Mouse (Mus musculus): ENCODE measurements around the gene Ylpm1.

The Ylpm1 gene

DNA sequence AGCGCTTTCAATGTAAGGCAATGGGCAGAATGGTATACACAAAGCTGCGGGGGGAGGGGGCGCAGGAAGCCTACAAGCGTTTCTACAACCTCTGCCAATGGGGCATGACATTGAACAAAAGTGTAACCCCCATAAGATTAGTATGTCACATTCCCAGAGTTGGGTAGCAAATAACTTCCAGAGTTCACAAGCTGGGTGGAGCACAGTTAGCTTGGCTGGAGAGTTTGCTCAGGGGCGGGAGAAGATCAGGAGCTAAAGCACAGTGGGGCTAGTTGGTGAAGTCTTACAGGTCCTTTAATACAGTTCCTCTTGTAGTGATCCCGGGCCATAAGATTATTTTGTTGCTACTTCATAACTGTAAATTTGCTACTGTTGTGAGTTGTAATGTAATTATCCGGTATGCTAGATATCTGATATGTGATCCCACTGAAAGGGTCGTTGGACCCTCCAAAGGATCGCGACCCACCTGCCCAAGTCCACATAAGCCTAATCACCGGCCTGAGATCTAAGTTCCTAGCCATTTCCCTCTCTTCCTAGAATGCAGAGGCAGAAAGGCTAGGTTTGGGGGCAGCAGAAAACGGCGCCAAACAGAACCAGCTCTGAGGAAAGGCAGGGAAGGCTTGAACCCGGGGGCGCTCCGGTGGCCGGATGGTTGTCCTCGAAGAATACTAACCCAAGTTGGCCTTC, 114.0 kb downstream of the Ylpm1 start:
- no peak for DNase-seq (ENCODE audit: low spot score in 2 of 2)

DNA sequence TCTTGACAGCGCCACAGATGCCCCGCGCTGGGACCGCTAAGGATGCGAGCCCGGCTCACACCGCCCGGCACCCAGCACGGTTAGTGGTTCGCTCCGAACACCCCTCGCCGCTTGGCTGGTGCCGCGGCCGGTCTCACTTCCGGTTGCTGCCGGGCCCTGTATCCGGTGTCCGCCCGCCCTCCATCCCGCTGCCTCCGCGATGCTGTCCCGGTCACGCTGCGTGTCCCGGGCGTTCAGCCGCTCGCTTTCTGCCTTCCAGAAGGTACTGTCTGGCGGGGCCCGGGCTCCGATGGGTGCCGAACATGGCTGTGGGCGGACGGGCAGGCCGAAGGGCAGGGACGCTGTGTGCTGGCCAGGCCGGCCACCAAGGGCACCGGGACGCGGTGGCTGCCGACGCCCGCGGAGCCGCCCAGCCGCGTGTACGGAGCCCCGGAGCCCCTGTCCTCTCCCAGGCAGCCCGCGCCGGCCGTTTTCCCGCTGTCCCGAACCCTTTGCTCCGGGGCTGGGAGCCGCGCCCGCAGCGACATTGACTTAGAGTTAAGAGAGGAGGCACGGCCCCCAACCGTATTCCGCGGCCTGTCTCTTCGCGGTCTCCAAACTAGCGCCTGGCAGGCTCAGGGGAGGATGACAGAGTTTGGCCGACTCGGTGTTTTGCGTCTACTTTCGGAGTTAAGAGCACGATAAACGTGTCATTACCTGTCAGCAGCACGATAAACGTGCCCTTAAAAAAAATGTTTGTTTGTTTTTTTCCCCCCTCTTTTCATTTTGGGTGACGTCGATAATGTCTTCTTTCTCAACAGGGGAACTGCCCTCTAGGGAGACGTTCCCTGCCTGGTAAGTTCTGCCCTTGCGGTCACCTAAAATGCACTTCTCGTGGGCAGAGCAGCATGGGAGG, 114.8 kb downstream of the Ylpm1 start, which contains the start of the genes Prox2 and Dlst:
Prox2 (minus strand) TSS at position 62 of the 895 bp plus-strand sequence.
Dlst (plus strand) TSS at position 136 of the 895 bp plus-strand sequence.
- DNase-seq (ENCODE audit: low spot score in 2 of 2): peak; percentile 91

DNA sequence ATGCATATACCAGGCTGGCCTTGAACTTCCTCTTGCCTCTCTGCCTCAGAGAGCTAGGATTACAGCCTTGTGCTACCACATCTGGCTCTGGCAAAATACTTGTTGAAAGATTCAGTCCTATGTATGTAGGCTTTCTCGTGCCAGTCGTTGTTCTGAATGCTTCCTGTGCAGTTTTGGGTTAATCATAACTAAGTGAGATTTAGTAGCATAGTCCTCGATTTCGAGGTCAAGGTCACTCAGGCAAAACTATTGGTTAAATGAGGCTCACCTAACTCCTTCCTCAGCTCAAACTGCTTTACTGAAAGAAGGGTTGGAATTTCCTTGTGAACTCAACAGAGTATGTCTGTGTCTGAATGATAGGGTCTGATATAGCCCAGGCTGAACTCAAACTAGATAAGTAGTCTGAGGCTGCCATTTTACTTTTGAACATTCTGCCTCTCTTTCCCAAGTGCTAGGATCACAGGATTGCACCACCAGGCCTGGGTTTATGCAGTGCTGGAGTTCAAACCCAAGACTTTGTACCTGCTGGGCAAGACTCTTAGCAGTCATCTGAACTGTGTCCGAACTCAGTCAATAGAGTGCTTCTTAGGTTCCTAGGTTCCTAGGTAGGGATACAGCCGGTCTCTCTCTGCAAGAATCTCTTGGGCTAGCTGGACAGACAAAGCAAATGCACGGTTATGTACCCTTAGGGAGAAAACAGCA, 116.6 kb downstream of the Ylpm1 start:
- no peak for DNase-seq (ENCODE audit: low spot score in 2 of 2)

DNA sequence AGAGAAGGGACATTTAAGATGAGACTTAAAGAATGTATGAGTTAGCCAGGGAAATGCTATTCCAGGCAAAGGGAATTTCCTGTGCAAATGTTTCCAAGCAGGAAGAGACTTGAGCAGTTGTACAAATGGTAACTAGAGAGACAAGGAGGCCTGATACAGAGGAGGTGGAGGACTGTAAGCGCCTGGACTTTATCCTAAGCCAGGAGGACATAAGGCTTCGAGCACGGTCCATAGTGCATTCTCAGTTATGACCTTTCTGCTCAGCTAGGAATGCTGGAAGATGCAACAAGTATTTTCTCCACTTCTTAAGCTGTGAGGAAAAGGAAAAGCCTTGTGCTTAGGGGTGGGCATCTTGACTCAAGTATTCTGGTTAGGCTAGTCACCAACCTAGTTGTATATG, 117.2 kb downstream of the Ylpm1 start:
- DNase-seq (ENCODE audit: low spot score in 2 of 2): no peak

DNA sequence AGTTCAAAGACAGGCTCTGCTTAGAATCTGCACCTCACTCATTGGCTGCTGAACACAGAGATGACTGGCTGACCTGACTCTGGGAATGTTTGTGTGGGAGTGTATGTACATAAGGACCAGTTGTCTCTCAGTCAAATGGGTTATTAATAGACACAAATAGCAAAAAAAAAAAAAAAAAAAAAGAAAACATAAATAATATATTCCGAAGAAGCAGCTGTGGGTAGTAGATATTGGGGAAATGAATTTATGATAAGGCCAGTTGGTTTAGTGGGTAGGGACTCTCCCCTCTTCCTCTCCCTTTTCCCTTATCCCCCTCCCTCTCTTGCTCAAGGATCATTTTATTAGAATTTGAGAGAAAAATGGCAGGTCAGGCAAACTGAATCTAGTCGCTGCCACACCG, 117.8 kb downstream of the Ylpm1 start:
- DNase-seq (ENCODE audit: low spot score in 2 of 2): no peak

DNA sequence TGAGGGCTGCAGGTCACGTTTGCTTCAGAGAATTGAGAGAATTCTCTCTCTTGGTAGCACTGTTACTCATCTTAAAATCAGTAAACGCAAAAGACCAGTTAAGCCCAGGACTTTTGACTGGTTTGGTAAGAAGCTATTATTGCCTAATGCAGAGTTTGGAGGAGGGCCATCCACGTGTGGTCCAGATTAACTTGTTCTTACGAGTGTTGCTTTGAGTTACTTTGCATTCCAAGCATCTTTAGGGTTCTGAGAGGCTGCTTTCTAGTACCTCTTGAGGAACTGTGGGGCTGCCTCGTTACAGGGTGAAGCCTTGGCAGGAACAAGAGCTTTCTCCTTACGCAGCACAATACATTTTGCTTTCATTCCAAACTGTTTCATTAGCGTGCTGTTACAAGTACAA, 119.6 kb downstream of the Ylpm1 start:
- DNase-seq (ENCODE audit: low spot score in 2 of 2): no peak

Data from right cerebral cortex, adult 2 months (tissue).